Mouse (Mus musculus) olfactory bulb, adult 2 months (tissue): ENCODE measurements around the gene C130050O18Rik.

Experiments used
- CTCF ChIP-seq: fragments of 200-500 bp; IDR thresholded peaks from 2 replicates; pipeline ENCODE4 v1.5.1; 2012; ENCODE audit warnings: low read depth, mild to moderate bottlenecking, low read length, moderate library complexity; ENCODE audit not compliant: insufficient read depth
- POLR2A ChIP-seq: fragments of 200-500 bp; IDR thresholded peaks from 2 replicates; pipeline ENCODE4 v1.6.1; 2012; ENCODE audit warnings: mild to moderate bottlenecking, low read depth, low read length, moderate library complexity; ENCODE audit not compliant: insufficient read depth

DNA sequence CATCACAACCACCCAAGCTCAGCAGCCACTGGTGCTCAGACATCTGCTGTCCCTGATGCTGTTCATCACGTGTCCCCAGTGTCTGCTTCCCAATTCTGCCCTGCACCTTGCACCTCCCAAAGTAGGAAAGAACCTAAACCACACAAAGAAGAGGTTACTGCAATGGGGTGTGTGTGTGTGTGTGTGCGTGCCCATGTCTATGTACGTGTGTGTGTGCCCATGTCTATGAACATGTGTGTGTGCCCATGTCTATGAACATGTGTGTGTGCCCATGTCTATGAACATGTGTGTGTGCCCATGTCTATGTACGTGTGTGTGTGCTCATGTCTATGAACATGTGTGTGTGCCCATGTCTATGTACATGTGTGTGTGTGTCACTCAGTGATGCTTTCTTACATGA, 9.6 kb upstream of the C130050O18Rik start:
- no peak for TF ChIP-seq CTCF
- no peak for TF ChIP-seq POLR2A
